Mouse (Mus musculus) urinary bladder, postnatal 10 days (tissue): ENCODE data around the gene Vps52.

Experiments used
- DNase-seq: peaks from one replicate; pipeline ENCODE4 v3.0.0; 2022; ENCODE audit warnings: low spot score

The Vps52 gene

DNA sequence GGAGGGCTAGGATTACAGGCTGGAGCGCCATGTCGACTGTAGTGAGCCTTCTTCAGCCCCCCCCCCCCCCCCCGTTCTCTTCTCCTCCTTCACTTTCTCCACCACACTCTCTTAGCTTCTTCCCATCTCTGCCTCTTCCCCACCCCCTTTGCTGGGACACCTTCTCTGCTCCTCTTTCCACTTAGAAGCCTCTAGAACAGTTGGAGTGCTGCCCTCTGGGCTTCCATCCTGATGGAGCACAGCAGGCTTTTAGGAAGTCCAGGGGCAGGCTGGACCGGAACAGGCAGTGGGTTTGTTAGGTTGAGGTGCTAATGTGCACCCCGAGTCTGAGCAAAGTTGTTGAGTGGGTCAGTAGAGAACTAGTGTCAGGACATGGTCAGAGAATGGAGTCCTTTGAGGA is 54.5 kb downstream of the Vps52 start:
- no peak for DNase-seq

GRCm38 (mm10) chr17:34013436-34013835 is 57.8 kb downstream of the Vps52 start:
- no peak for DNase-seq
